In the genomic region with DNA sequence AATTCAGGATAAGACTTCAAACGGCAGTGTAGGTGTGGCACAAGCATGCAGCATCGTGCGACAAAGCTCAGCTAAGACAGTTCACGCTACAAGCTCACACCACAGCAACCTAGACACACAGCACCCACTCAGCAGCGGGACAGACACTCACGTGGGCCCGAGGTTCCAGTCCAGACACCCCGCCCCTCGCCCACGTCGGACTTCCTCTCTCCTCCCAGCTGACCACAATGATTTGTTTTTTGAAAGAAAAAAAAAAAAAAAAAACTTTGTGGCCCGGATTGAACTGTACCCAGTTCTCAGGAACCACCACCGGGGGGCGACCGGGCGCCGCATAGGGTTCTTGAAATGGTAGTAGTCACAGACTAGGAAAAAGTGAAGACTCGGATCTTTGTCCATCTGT, we compare ENCODE assay signal across 7 mouse cellular contexts. TPM values are rescaled to one million over a fixed set of nuclear protein-coding genes. Genes with fewer than 3 reads are reported as not detected.
DNase-seq lines count a peak whose midpoint lies in the region; ATAC-seq and TF ChIP-seq lines count a peak whose summit lies in the region.

No protein-coding gene starts in this region.

- no peaks in the 10 kb centered on the region for H3K27me3 ChIP-seq in embryonic facial prominence, embryonic 12.5 days
- H3K27me3 ChIP-seq in kidney, adult 2 months (replicated peaks; ENCODE audit: control insufficient read depth, insufficient read depth, low read length): no peaks in the 10 kb centered on the region
- no peaks in the 10 kb centered on the region for H3K27me3 ChIP-seq in limb, embryonic 12.5 days
- H3K27me3 ChIP-seq in midbrain, embryonic 15.5 days (replicated peaks): no peaks in the 10 kb centered on the region
- no peaks in the 10 kb centered on the region for H3K27me3 ChIP-seq in spleen, adult 2 months (ENCODE audit: control insufficient read depth, insufficient read depth, low read length)

- peak; percentile 58 for TF ChIP-seq POLR2A in kidney, adult 2 months (IDR thresholded peaks at IDR 0.05; ENCODE audit: low read depth, low read length)
- TF ChIP-seq POLR2A in spleen, adult 2 months (IDR thresholded peaks at IDR 0.05; ENCODE audit: low read depth, low read length): peak; percentile 31; the same call in 1 of the 2 replicates

- peaks cover 38% of the 10 kb centered on the region for H3K36me3 ChIP-seq in embryonic facial prominence, embryonic 12.5 days
- no peaks in the 10 kb centered on the region for H3K36me3 ChIP-seq in kidney, adult 2 months (ENCODE audit: control insufficient read depth, insufficient read depth, low read length)
- H3K36me3 ChIP-seq in limb, embryonic 12.5 days: peaks cover 37% of the 10 kb centered on the region
- H3K36me3 ChIP-seq in midbrain, embryonic 15.5 days (replicated peaks): no peaks in the 10 kb centered on the region
- no peaks in the 10 kb centered on the region for H3K36me3 ChIP-seq in spleen, adult 2 months (ENCODE audit: control insufficient read depth, insufficient read depth, low read length)

- peaks cover 20% of the 10 kb centered on the region for H3K4me1 ChIP-seq in embryonic facial prominence, embryonic 12.5 days
- peaks cover 17% of the 10 kb centered on the region for H3K4me1 ChIP-seq in kidney, adult 2 months (ENCODE audit: control insufficient read depth, insufficient read depth, low read length)
- H3K4me1 ChIP-seq in limb, embryonic 12.5 days (replicated peaks): peaks cover 19% of the 10 kb centered on the region
- peaks cover 30% of the 10 kb centered on the region for H3K4me1 ChIP-seq in midbrain, embryonic 15.5 days
- peaks cover 15% of the 10 kb centered on the region; the same call in 1 of the 2 replicates for H3K4me1 ChIP-seq in spleen, adult 2 months (ENCODE audit: control insufficient read depth, insufficient read depth, insufficient read length)

- peak overlapping the region; percentile 94 for H3K4me3 ChIP-seq in embryonic facial prominence, embryonic 12.5 days
- peak overlapping the region; percentile 56 for H3K4me3 ChIP-seq in kidney, adult 2 months (ENCODE audit: insufficient read depth, low read depth, low read length)
- H3K4me3 ChIP-seq in limb, embryonic 12.5 days (replicated peaks): peak overlapping the region; percentile 93
- H3K4me3 ChIP-seq in midbrain, embryonic 15.5 days: peak overlapping the region; percentile 83
- peak overlapping the region; percentile 55; the same call in 1 of the 2 replicates for H3K4me3 ChIP-seq in spleen, adult 2 months (ENCODE audit: extremely low read depth, insufficient read depth, insufficient read length)

- H3K9me3 ChIP-seq in embryonic facial prominence, embryonic 12.5 days: no peaks in the 10 kb centered on the region
- H3K9me3 ChIP-seq in limb, embryonic 12.5 days: no peaks in the 10 kb centered on the region
- no peaks in the 10 kb centered on the region for H3K9me3 ChIP-seq in midbrain, embryonic 15.5 days

- H3K4me2 ChIP-seq in embryonic facial prominence, embryonic 12.5 days (replicated peaks): peak overlapping the region; percentile 84
- H3K4me2 ChIP-seq in limb, embryonic 12.5 days: peak overlapping the region; percentile 95
- H3K4me2 ChIP-seq in midbrain, embryonic 15.5 days: peak overlapping the region; percentile 96

- peak; percentile 67 for TF ChIP-seq CTCF in kidney, adult 2 months (conservative IDR thresholded peaks at IDR 0.05; ENCODE audit: insufficient read depth, insufficient read length, low read depth, low read length)
- TF ChIP-seq CTCF in spleen, adult 2 months (IDR thresholded peaks at IDR 0.05; ENCODE audit: extremely low read depth, insufficient read depth, insufficient read length, insufficient replicate concordance): peak; percentile 77; the same call in 1 of the 2 replicates

- H3K9ac ChIP-seq in embryonic facial prominence, embryonic 12.5 days: peak overlapping the region; percentile 55; the same call in 1 of the 2 replicates
- H3K9ac ChIP-seq in limb, embryonic 12.5 days (replicated peaks): peak overlapping the region; percentile 54
- H3K9ac ChIP-seq in midbrain, embryonic 15.5 days: peak overlapping the region; percentile 50

- peak overlapping the region; percentile 98 for H3K27ac ChIP-seq in embryonic facial prominence, embryonic 12.5 days
- H3K27ac ChIP-seq in kidney, adult 2 months (ENCODE audit: insufficient read depth, low read depth, low read length): peak overlapping the region; percentile 82
- H3K27ac ChIP-seq in limb, embryonic 12.5 days: peak overlapping the region; percentile 99
- H3K27ac ChIP-seq in midbrain, embryonic 15.5 days: peak overlapping the region; percentile 97
- H3K27ac ChIP-seq in spleen, adult 2 months (ENCODE audit: insufficient read depth, low read length): peak overlapping the region; percentile 85

- 1% methylated on average over 18 of the region's 18 CpGs for WGBS in embryonic facial prominence, embryonic 12.5 days
- WGBS in kidney, adult 2 months: under 1% methylated on average over 18 of the region's 18 CpGs
- under 1% methylated on average over 18 of the region's 18 CpGs for WGBS in limb, embryonic 12.5 days
- under 1% methylated on average over 18 of the region's 18 CpGs for WGBS in midbrain, embryonic 15.5 days
- WGBS in spleen, adult 2 months: 1% methylated on average over 18 of the region's 18 CpGs

- ATAC-seq in embryonic facial prominence, embryonic 12.5 days (ENCODE audit: insufficient number of reproducible peaks, insufficient read depth, low FRiP score, low TSS enrichment): peak; percentile 18; the same call in 1 of the 2 replicates
- ATAC-seq in limb, embryonic 12.5 days (ENCODE audit: insufficient number of reproducible peaks, insufficient read depth, low FRiP score, low TSS enrichment, low read depth): peak; percentile 49
- peak; percentile 37 for ATAC-seq in midbrain, embryonic 15.5 days (replicated peaks)

- peak; percentile 97 for DNase-seq in adrenal gland, postnatal 14 days
- DNase-seq in heart, adult 18-20 months: peak; percentile 94 to 96
- DNase-seq in kidney, adult 2 months: peak; percentile 96
- peak; percentile 90 to 91 for DNase-seq in spleen, adult 2 months (ENCODE audit: low read depth in 1 of 2, low spot score in 2 of 2)

RNA-seq across cellular contexts. Expression of a gene that starts 1.5 kb away (rescaled TPM):
- total RNA-seq in adrenal gland, postnatal 14 days (2021): 119 and 130 TPM in 2 replicates
- polyA plus RNA-seq in embryonic facial prominence, embryonic 12.5 days (2016; fragmentation: Nextera tagmentation; extraction: Ambion mirVana): 68.1 and 72.8 TPM in 2 replicates
- total RNA-seq in heart, adult 18-20 months (2021): 10 to 100 TPM; 70.7 to 71.3 TPM
- 33.3 and 41.7 TPM in 2 replicates for polyA plus RNA-seq in kidney, adult 2 months (2012; rRNA removed)
- 67.6 and 75.0 TPM in 2 replicates for polyA plus RNA-seq in limb, embryonic 12.5 days (2016; fragmentation: Nextera tagmentation; extraction: Ambion mirVana)
- polyA plus RNA-seq in midbrain, embryonic 15.5 days (2015; fragmentation: Nextera tagmentation; extraction: Ambion mirVana): 43.6 and 44.4 TPM in 2 replicates
- polyA plus RNA-seq in spleen, adult 2 months (2012; rRNA removed): 49.6 and 59.2 TPM in 2 replicates

RNA-seq across cellular contexts. Expression of a gene that starts 32.5 kb away (rescaled TPM):
- total RNA-seq in adrenal gland, postnatal 14 days (2021): 44.8 and 57.9 TPM in 2 replicates
- 71.1 and 76.0 TPM in 2 replicates for polyA plus RNA-seq in embryonic facial prominence, embryonic 12.5 days (2016; fragmentation: Nextera tagmentation; extraction: Ambion mirVana)
- total RNA-seq in heart, adult 18-20 months (2021): 10 to 100 TPM; 52.0 to 57.2 TPM
- polyA plus RNA-seq in kidney, adult 2 months (2012; rRNA removed): 31.0 and 36.1 TPM in 2 replicates
- 56.3 and 57.2 TPM in 2 replicates for polyA plus RNA-seq in limb, embryonic 12.5 days (2016; fragmentation: Nextera tagmentation; extraction: Ambion mirVana)
- 20.2 and 22.2 TPM in 2 replicates for polyA plus RNA-seq in midbrain, embryonic 15.5 days (2015; fragmentation: Nextera tagmentation; extraction: Ambion mirVana)
- 106 and 129 TPM in 2 replicates for polyA plus RNA-seq in spleen, adult 2 months (2012; rRNA removed)

RNA-seq across cellular contexts. Expression of a gene that starts 37.1 kb away (rescaled TPM):
- 43.8 and 45.0 TPM in 2 replicates for total RNA-seq in adrenal gland, postnatal 14 days (2021)
- 23.7 and 24.6 TPM in 2 replicates for polyA plus RNA-seq in embryonic facial prominence, embryonic 12.5 days (2016; fragmentation: Nextera tagmentation; extraction: Ambion mirVana)
- 10 to 100 TPM; 55.0 to 56.6 TPM for total RNA-seq in heart, adult 18-20 months (2021)
- polyA plus RNA-seq in kidney, adult 2 months (2012; rRNA removed): 52.5 and 53.5 TPM in 2 replicates
- polyA plus RNA-seq in limb, embryonic 12.5 days (2016; fragmentation: Nextera tagmentation; extraction: Ambion mirVana): 20.6 and 23.6 TPM in 2 replicates
- polyA plus RNA-seq in midbrain, embryonic 15.5 days (2015; fragmentation: Nextera tagmentation; extraction: Ambion mirVana): 39.5 and 40.2 TPM in 2 replicates
- 81.5 and 93.6 TPM in 2 replicates for polyA plus RNA-seq in spleen, adult 2 months (2012; rRNA removed)

Comparison
In these comparisons a context has a peak if more than half of its experiments do, and no peak if none do; other contexts are left out.
1. Peak in every context shown above with its lines: DNase-seq, ATAC-seq, H3K4me3 ChIP-seq and H3K27ac ChIP-seq.